Mouse (Mus musculus) urinary bladder, adult 2 months (tissue): Measurements from ENCODE around the gene Fam243. TPM values are rescaled to one million over a fixed set of nuclear protein-coding genes. Genes with fewer than 3 reads are reported as not detected.

Source experiments
- DNase-seq: peaks from one replicate; pipeline ENCODE4 v3.0.0; 2022; ENCODE audit warnings: low spot score
- polyA plus RNA-seq: library from polyadenylated mRNA; depleted of rRNA; stranded (reverse); fragments of >200 nt; gene quantifications from 2 replicates; pipeline ENCODE4 v1.2.3, GENCODE M21; 2012

Gene Fam243
- polyA plus RNA-seq, 1 experiment: not detected

DNA sequence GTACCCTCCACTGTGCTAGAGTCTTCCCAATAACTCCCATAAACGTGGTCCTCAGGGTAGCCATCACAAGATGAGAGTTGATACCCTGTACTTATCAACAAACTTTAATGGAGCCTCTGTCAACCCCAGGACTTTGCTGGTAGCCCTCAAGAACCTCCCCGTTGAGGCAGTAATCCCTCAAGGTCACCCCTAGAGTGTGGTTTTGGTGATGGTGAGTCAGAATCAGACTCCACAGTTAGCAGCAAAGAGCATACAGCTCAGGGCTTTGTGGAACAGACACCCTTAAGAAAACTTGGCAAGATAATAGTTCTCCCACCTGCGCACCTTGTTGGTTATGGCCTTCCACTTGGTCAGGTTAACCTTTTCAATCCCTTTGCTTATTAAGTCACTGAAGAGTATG, 880 bp downstream of the Fam243 start:
- DNase-seq: no peak

DNA sequence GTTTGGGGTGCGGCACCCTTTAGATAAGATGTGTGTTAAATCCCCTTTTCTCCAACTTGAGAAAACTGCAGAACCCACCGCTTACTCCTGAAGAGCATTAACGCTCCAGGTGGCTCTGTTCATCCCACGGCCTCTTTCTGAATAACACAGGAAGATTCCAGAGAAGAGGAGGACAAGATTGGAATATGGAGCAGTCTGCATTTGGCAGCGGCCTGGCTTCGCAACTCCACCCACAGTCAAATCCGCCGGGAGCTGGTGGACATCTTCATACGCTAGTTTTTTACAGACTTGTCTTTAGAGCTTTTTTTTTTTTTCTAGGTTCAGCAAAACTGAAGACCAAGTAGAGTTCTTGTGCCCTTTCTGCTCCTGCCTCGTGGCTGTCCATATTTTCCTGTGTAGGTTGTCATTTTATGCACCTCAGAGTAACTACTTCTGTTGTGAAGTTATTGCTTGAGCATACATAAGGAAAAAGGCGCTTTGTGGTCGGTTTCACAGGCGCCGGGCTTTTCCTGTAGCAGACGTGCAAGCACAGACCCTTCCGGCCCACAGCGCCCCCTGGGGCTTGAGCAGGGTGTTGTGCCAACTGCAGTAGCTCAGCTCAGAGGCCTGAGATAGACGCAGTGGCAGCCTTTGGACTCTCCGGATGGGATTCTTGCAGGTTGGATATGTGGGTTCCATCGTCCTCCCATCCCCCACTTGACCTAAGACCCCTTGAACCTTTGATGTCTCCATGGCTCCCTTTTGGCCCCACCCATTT, 1.7 kb downstream of the Fam243 start:
- DNase-seq: no peak

DNA sequence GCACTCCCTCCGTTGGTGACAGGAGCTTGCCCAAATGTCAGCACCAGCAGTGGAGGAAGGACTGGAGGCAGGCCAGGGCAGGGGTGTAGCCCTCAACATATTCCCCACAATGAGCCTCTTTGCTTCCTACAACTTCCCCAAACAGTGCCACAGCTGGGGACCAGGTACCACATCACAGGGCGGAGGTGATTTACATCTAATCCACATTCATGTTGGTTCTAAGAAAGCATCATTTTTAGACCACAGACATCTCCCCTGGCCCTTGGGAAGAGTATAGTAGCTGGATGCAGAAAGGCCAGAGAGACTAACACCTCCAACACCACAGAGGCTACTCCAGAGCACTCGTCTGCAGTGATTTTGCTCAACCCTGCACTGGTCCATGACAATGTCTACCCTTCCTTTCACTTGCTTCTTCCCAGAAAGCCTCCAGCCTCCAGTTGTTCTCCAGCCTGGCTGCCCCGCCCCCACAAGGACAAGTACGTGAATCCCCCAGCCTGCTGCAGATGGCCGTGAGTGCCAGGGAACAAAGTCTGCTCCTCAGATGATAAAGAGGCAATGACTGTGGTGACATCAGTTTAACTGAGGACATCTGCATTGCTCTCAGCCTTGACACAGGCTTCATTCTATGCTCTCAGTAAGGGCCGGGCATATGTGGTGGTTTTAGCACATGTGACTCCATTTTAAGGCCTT, 5.0 kb downstream of the Fam243 start:
- DNase-seq: no peak

DNA sequence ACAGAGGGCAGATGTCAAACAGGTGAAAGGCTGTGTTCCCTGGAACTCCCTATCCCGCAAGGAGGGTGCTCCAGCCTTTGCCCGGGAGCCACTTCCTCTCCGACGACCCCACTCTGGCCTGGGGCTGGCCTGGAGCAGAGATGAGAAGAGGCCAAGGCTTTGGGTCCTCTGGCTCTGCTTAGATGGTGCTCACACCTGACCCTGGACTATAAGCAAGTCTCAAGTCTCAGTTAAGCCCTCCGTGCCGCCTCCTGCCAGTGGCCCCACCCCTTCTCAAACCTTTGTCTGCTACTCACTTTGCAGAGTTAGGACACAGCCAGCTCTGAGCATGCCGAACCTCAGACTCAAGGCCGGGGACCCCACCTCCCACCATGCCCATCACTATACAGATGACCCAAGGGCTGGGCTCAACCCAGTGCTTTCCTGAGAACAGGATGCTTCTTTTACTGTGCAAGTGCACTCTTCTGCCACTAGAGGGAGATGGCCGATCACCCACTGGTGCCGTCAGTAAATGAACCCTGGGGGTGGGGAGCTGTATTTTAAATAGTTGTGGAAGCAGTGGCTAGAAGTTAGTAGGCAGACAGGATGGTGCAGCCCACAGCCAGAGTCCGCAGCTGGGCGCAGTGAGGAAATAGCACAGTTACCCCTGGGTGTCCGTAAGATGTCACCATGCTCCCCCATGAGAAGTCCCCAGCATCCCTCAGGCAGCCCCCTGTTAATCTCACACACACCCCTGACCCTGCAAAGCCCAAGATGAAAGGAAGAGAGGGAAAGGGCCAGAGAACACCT, 7.1 kb downstream of the Fam243 start:
- DNase-seq: no peak

DNA sequence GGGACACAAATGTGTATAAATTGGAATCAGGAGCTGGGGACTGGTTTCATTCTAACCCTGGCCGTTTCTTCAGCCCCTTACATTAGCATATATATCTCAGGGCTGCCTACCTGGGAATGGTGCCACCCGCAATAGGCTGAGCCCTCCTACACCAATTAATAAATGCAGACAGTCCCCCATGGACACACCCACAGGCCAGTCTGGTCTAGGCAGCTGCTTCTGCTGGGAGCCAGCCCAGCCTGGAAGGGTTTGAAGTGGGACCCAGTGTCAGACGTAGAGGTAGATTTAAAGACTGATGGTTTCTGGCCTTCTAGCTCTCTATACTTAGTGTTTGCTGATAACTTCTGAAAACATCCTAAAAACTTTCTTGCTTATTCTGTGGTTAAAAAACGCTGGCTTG, 12.1 kb downstream of the Fam243 start:
- no peak for DNase-seq

DNA sequence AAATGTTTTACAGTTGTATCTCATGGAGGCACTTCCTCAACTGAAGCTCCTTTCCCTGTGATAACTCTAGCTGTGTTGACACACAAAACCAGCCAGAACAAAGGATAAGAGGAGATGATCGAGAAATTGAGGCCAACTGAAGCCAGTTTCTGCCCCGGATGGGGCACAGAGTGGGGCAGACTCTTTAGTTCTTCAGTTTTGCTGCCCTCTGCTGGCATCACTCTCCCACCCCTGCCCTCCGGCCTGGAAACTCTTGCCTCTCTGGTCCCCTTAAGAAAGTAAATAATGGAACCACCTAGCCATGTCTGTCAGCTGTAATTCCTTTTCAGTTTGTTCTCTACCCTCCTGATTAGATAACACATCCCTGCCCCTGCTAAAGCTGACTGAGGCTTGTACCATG, 13.3 kb downstream of the Fam243 start:
- DNase-seq: no peak

DNA sequence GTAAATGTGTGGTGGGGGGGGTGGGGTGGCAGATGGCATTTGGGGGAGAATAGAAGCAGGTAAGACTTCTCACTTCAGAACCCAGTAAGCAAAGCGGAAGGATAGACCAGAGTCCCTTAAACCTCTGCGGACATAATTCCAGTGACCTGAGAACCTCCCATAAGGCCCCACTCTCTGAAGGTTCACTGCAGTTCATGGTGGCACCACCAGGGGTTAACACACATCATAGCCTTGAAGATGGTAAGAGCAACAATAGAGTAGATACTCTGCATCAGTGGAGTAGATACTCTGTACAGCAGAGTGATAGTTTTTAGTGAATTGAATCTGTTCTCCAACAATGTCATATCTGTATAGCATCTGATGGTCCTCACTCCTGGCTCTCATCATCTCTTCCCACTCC, 15.7 kb downstream of the Fam243 start:
- DNase-seq: no peak

DNA sequence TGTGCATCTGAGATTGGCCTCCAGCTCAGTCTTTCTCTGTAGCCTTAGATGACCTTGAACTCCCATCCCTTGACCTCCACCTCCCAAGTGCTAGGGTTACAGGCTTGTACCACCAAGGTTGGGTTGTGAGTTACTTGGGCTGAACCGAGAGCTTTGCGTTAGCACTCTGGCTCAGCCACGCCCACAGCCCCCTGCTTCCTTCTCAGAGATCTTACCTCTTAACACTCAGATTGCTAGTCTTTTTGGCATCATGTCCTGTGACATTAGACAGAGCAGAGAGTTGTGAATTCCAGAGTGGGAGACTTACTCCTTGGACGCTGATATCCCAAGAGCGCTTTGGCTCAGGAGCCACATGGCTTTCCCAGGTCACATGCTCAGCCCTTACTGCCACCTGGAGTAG, 18.7 kb downstream of the Fam243 start:
- no peak for DNase-seq

DNA sequence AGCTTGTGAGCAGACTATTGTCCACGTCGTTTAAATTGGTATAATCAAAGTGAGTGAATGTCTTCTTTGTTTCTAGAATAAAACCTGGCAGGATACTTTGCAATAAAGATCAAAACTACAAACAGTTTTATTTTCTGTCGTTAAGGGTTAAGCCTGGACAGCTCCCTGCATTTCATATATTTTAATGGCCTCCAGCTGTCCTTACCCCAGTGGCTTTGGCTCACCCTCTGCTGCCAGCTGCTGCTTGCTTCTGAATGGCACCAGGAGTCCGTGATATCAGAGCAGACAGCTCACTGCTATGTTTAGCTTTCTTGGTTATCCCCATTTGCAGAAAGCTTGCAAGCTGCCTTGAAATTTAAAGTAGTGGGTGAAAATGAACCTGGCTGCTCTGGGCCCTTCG, 19.3 kb downstream of the Fam243 start:
- DNase-seq: no peak

DNA sequence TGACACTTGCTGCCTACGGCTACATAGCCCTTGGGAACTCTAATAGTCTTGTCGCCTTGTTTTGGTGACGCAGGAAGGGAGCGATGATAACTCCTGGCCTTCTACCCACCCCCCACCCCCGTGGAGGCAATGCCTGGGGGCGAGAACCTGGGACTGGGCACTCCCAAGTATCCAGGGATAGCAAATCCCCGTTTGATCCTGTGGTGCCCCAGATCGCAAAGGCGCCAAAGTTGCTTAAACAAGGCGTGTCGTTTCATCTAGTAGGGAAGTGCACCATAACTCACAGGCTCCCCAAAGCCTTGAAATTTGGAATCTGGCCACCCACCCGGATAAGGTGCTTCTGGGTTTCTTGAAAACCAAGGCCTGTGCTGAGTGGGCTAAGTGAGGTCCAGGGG, 19.8 kb downstream of the Fam243 start:
- no peak for DNase-seq

DNA sequence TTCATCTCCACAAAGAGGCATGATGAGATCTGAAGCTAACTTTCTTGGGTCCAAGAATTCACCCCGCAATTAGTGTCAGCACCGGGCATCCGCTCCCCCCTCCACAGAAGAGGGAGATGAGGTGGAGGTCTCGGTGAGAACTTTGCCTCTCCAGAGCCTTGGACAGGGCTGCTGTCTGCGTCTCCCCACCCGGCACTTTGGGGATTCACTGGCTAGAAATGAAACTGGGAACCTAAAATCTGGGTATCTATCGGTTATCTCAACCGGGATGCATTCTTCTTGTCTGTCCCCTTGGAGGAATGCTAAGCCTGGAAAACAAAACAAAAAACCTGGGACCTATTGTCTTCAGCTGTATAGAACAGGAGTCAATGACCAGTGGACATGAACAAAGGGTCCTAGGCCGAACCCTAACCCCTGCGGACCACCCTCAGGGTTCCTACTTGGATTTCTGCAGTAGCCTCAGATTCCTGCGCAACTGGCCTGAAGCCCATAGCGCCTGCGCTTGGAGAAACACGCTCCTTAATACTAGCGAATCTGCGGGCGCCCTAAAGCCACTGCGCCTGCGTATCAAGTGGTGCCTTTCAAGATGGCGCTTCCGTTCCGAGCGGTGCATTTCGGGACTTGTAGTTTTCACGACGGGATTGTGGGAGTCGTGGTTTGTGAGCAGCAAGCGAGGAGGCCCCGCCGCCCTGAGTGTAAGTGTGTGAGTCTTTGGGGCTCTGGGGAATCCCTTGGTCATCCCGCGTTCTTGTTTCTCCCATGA, 20.4 kb downstream of the Fam243 start, which contains the start of gene Smim11:
Gene Smim11 (plus strand): TSS at position 638 of the 763 bp plus-strand sequence.
- DNase-seq: peak; percentile 72

DNA sequence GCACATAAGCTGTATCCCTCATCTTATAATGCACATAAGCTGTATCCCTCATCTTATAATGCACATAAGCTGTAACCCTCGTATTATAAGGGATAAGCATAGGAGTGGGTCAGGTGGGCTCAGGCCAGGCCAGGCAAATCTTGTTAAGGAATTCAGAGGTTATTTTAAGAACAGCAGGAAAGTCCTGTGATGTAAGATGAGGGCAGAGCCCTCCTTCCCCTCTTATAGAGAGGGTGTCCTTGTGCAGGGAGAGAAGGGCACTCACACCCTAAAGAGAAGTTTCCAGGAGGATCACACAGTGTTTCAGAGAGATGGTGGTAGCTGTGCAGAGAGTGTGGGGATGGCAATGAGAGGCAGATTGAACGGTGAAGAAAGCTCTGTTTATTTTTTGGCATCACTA, 25.9 kb downstream of the Fam243 start:
- DNase-seq: no peak

DNA sequence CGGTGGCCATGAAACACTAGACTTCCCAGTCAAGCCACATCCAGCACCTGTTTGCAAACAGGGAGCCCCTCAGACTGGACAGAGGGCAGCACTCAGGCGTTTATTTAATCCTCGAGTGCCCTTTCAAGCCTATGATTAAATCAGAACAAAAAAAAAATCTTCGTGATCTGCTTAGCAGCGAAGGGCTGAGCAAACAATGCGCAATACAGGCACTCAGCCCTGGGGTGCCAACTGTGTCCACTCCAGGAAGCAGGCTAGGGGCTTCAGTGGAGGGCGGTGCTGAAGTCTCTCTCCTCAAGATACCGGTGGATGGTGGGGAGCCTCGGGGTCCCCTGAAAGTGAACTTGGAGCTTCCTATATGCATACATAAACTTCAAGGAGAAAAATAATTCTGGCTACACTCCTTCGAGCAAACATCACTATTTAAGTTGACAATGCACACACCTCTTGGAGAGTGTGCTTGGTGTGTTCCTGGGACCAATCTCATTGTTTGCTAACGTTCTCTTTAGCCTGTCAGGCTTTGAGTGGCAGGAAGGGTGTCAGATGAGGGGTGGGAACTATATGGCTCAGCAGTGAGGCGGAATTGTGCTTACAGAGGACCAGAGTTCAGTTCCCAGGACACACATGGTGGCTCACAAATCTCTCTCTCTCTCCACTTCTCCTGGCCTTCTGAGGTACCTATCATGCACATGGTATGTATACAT, 26.8 kb downstream of the Fam243 start:
- DNase-seq: no peak

DNA sequence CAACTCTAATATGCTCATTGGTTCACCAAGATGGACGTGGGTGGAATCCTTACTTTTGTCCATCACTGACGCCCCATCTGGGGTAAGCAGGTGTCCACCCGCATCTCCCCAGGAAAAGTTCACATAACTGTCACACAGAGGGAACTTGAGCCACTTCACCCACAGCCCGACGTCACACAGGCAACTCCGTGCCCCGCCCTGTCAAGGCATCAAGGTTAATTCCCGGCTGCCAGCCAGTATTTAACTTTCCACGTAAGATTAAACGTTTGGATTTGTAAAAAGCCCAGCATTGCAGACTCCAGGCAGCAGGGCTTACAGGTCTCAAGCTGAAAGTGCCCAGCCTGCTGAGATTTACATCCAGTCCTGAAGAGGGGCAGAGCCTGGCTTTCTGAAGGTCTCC, 29.1 kb downstream of the Fam243 start, which contains the start of gene Kcne2:
Gene Kcne2 (plus strand): TSS at position 289 of the 400 bp plus-strand sequence.
- DNase-seq: no peak

DNA sequence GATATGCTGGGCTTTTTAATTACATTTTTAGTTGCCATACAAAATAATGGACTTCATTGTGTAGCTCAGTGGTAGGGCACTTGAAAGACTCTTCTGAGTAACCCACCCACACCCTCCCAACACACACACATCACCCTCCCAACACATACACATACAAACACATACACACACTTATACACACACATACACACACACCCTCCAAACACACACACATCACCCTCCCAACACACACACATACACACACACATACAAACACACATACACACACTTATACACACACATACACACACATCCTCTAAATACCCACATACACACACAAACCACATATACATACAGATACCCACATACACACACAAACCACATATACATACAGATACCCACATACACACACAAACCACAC, 31.2 kb downstream of the Fam243 start:
- no peak for DNase-seq

DNA sequence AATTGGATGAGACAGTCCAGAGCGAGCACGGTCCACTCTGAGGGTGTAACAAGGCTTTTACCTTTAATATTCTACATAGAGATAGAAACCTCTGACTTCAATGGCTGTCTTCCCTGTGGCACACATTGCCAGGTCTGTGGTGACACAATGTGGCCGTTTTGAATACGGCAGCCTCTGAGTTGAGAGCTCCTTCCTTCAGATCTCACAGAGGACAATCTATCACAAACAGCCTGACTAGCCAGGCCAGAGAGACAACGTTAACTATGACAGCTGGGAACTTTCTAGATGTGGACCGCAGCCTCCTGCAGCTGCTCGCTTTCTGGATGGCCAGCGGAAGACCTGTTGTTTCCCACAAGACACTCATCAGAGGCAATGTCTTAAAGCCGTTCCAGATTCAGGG, 32.5 kb downstream of the Fam243 start:
- no peak for DNase-seq

DNA sequence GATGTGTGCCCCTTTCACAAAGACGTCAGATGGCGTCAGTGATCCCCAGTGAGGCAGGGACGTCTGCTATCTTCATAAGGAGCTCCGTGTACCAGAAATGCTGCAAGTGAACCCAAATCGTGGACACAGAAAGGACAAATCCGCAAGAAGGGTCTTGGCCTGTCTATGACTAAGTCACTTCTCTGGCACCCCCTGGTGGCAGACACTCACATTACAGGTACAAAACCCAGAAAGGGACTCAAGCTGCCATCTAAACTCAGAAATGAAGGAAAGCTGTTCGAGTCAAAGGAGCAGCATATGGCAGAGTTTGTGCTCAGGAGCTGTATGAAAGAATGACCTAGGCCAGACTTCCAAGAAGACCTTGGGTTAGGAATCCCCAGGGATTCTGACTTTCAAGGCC, 34.6 kb downstream of the Fam243 start:
- peak; percentile 69 for DNase-seq

DNA sequence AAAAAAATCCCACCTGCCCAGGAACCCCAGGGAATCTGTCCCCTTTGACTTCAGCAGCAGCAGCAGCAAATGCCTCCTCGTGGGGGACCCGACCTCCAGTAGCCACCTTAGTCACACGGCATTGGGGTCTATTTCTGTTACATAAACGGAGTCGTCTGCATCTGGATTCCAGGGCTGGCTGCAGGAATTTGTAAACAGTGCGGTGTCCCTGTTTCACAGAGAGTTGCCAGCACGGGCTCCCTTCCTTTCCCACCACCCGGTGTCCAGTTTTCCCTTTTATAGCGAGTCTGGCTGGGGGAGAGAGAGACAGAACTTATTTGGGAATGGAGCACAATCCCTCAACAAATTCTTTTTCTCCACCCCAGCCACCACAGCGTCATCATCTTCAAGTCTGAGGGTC, 36.2 kb downstream of the Fam243 start:
- DNase-seq: no peak

DNA sequence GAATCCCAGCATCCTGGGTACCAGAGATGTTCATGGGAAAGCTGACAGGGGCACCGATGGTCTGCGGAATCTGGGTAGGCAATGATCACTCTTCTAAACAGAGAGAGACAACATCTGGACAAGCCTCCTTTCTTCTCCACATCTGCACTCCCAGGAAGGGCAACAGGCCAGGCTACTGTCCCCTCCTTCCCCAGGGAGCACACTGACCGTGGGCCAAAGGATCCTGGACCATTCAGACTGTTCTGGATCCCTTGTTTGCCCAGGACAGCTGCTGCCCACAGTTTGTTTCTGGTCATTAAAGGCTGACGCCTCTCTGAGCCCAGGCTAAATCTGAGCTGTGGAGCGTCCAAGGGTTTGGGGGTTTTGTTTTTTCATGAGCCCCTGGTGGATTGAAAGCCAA, 38.6 kb downstream of the Fam243 start:
- no peak for DNase-seq

DNA sequence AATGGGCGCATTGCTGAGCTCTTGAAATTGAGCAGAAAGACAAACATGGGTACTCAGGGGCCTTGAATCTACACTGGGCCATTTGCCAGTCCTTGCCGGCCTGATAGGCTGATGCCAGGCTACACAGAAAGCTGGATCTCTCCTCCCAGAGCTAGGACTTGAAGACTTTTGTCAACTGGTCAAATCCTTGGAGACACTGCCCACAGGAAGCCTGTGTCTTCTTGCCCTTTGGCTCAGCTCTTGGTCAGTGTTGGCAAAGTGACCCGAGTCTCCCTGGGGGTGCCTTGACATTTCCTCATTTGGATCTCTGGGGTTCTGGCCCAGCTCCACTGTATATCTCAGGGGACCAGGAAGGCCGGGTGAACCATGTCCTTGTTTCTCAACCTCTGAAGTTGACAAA, 45.7 kb downstream of the Fam243 start:
- DNase-seq: no peak

DNA sequence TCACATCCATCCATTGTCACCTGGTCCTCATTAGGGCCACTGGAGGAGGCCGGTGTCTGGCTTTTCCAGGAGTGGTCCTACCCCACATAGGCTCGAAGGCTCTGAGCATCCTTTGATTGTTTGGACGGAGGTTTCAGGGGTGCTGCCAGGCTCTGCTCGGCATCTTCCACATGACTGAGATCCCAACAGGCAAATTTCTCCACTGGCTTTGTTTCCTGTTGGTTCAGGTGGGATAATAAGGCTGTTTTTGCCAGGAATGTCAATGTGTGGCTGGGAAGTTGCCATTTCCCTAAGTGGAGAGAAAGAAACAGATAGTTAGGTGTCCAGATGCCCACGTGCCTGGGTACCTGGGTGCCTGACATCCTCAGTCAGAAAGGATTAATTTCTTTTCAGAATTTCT, 46.7 kb downstream of the Fam243 start:
- DNase-seq: no peak
